Comparison of ENCODE assay signal across 36 mouse cellular contexts in genomic region chr7:5109301-5109700, GRCm38 (mm10). TPM values are rescaled to one million over a fixed set of nuclear protein-coding genes. Genes with fewer than 3 reads are reported as not detected.
DNase-seq lines count a peak whose midpoint lies in the region; ATAC-seq lines count a peak whose summit lies in the region.
"Had no signal": no experiment of that assay in that cellular context is flagged by ENCODE, and none has a peak within 500 bp of the region (broad histone marks: within the 10 kb centered on the region; RNA-seq: fewer than 3 reads in every experiment).

No protein-coding gene starts in this region.

- ATAC-seq in heart, embryonic 11.5 days (replicated peaks; ENCODE audit: insufficient number of reproducible peaks, low FRiP score, low TSS enrichment), result no peak
- ATAC-seq in forebrain, embryonic 13.5 days, result no peak
- ATAC-seq: activated CD4-positive, CD25-positive, alpha-beta regulatory T cell, adult 4 months; forebrain, embryonic 16.5 days; Patski had no signal

- H3K4me3 ChIP-seq in heart, embryonic 11.5 days (ENCODE audit: low read depth, low read length), result no peak overlapping the region
- H3K4me3 ChIP-seq in forebrain, embryonic 13.5 days, result no peak overlapping the region
- H3K4me3 ChIP-seq: embryonic facial prominence, embryonic 12.5 days; embryonic facial prominence, embryonic 15.5 days; forebrain, embryonic 12.5 days; gastrocnemius, adult 2 months; heart, embryonic 13.5 days; hindbrain, embryonic 15.5 days had no signal

- peak; percentile 18 for DNase-seq in heart, adult 11 months
- DNase-seq in testis, postnatal 10 days (ENCODE audit: low spot score), result peak; percentile 11
- DNase-seq in testis, postnatal 14 days (ENCODE audit: low spot score), result no peak
- DNase-seq in R1 (ENCODE audit: low read depth, low spot score), result peak; percentile 78
- no peak for DNase-seq in embryo, embryonic 9.5 days (ENCODE audit: extremely low spot score)
- DNase-seq: adrenal gland, adult 8-10 months; adrenal gland, postnatal 25 days; B cell, adult 2 months; cerebellum, adult 11-12 months; cerebellum, adult 8-10 months; cerebellum, postnatal 10 days; cerebellum, postnatal 36 days; gastrocnemius, adult 2 months; gastrocnemius, postnatal 14 days; heart, adult 18-20 months; heart, postnatal 14 days; heart, postnatal 4 days; kidney, adult 18-20 months had no signal

- H3K4me1 ChIP-seq in heart, embryonic 11.5 days (ENCODE audit: control insufficient read depth, insufficient read depth, low read length), result no peaks in the 10 kb centered on the region
- H3K4me1 ChIP-seq in forebrain, embryonic 13.5 days, result no peaks in the 10 kb centered on the region
- H3K4me1 ChIP-seq: embryonic facial prominence, embryonic 12.5 days; forebrain, embryonic 12.5 days; heart, embryonic 13.5 days; hindbrain, embryonic 15.5 days had no signal

- H3K36me3 ChIP-seq in heart, embryonic 11.5 days (ENCODE audit: control insufficient read depth, insufficient read depth, low read length), result no peaks in the 10 kb centered on the region
- H3K36me3 ChIP-seq in forebrain, embryonic 13.5 days (ENCODE audit: poor library complexity, severe bottlenecking), result no peaks in the 10 kb centered on the region
- H3K36me3 ChIP-seq: embryonic facial prominence, embryonic 12.5 days; embryonic facial prominence, embryonic 15.5 days; forebrain, embryonic 12.5 days; G1E; heart, embryonic 13.5 days; hindbrain, embryonic 15.5 days had no signal

- no peak overlapping the region for H3K27ac ChIP-seq in heart, embryonic 11.5 days (ENCODE audit: low read depth, low read length)
- no peak overlapping the region for H3K27ac ChIP-seq in forebrain, embryonic 13.5 days
- H3K27ac ChIP-seq: embryonic facial prominence, embryonic 12.5 days; embryonic facial prominence, embryonic 15.5 days; forebrain, embryonic 12.5 days; gastrocnemius, adult 2 months; heart, embryonic 13.5 days; hindbrain, embryonic 15.5 days had no signal

- no peaks in the 10 kb centered on the region for H3K27me3 ChIP-seq in heart, embryonic 11.5 days (ENCODE audit: control insufficient read depth, insufficient read depth, low read length)
- no peaks in the 10 kb centered on the region for H3K27me3 ChIP-seq in forebrain, embryonic 13.5 days
- H3K27me3 ChIP-seq: CH12.LX; embryonic facial prominence, embryonic 12.5 days; embryonic facial prominence, embryonic 15.5 days; forebrain, embryonic 12.5 days; heart, embryonic 13.5 days; hindbrain, embryonic 15.5 days; Patski had no signal

- no peaks in the 10 kb centered on the region for H3K9me3 ChIP-seq in heart, embryonic 11.5 days (replicated peaks; ENCODE audit: control insufficient read depth, low read length)
- no peaks in the 10 kb centered on the region; the same call in 1 of the 2 replicates for H3K9me3 ChIP-seq in forebrain, embryonic 13.5 days (replicated peaks)
- H3K9me3 ChIP-seq: embryonic facial prominence, embryonic 12.5 days; embryonic facial prominence, embryonic 15.5 days; forebrain, embryonic 12.5 days; G1E; hindbrain, embryonic 15.5 days had no signal

- 78% methylated on average over 8 of the region's 8 CpGs for WGBS in heart, embryonic 11.5 days (ENCODE audit: insufficient replicate concordance)
- WGBS in forebrain, embryonic 13.5 days, result 86% methylated on average over 8 of the region's 8 CpGs

- no peak overlapping the region for H3K4me2 ChIP-seq in heart, embryonic 11.5 days
- H3K4me2 ChIP-seq in forebrain, embryonic 13.5 days, result no peak overlapping the region
- H3K4me2 ChIP-seq: embryonic facial prominence, embryonic 12.5 days; embryonic facial prominence, embryonic 15.5 days; forebrain, embryonic 12.5 days; heart, embryonic 13.5 days; hindbrain, embryonic 15.5 days had no signal

- H3K9ac ChIP-seq in heart, embryonic 11.5 days (ENCODE audit: low read depth, low read length), result no peak overlapping the region
- H3K9ac ChIP-seq in forebrain, embryonic 13.5 days, result no peak overlapping the region
- H3K9ac ChIP-seq: embryonic facial prominence, embryonic 12.5 days; embryonic facial prominence, embryonic 15.5 days; forebrain, embryonic 12.5 days; heart, embryonic 13.5 days; hindbrain, embryonic 15.5 days had no signal

RNA-seq across cellular contexts. Expression of gene Rfpl4, which starts 7.4 kb away (rescaled TPM):
- polyA plus RNA-seq in heart, embryonic 11.5 days (2014; fragmentation: Nextera tagmentation; extraction: Ambion mirVana), result not detected in 2 replicates
- polyA plus RNA-seq in forebrain, embryonic 13.5 days (2015; fragmentation: Nextera tagmentation; extraction: Ambion mirVana), result not detected in 2 replicates
- polyA plus RNA-seq: activated CD4-positive, CD25-positive, alpha-beta regulatory T cell, adult 4 months; brain, embryonic 14.5 days; cortical plate, adult 2 months; embryonic facial prominence, embryonic 12.5 days; embryonic facial prominence, embryonic 15.5 days; forebrain, embryonic 12.5 days; frontal cortex, adult 2 months; G1E; heart, embryonic 16.5 days; hindbrain, embryonic 11.5 days; hindbrain, embryonic 15.5 days; intestine, embryonic 14.5 days; Patski had no signal

RNA-seq across cellular contexts. Expression of gene Rasl2-9, which starts 16.4 kb away (rescaled TPM):
- polyA plus RNA-seq in heart, embryonic 11.5 days (2014; fragmentation: Nextera tagmentation; extraction: Ambion mirVana), result 1.3 and 1.8 TPM in 2 replicates
- polyA plus RNA-seq in forebrain, embryonic 13.5 days (2015; fragmentation: Nextera tagmentation; extraction: Ambion mirVana), result 0.29 and 0.30 TPM in 2 replicates
- polyA plus RNA-seq: forebrain, embryonic 16.5 days had no signal

RNA-seq across cellular contexts. Expression of gene Epn1, which starts 29.3 kb away (rescaled TPM):
- polyA plus RNA-seq in heart, embryonic 11.5 days (2014; fragmentation: Nextera tagmentation; extraction: Ambion mirVana), result 47.0 and 48.1 TPM in 2 replicates
- 60.5 and 68.9 TPM in 2 replicates for polyA plus RNA-seq in forebrain, embryonic 13.5 days (2015; fragmentation: Nextera tagmentation; extraction: Ambion mirVana)

RNA-seq across cellular contexts. Expression of gene Vmn1r55, which starts 40.2 kb away (rescaled TPM):
- polyA plus RNA-seq in heart, embryonic 11.5 days (2014; fragmentation: Nextera tagmentation; extraction: Ambion mirVana), result not detected in 2 replicates
- polyA plus RNA-seq in forebrain, embryonic 13.5 days (2015; fragmentation: Nextera tagmentation; extraction: Ambion mirVana), result not detected in 2 replicates
- polyA plus RNA-seq: brain, embryonic 14.5 days; cortical plate, adult 2 months; embryonic facial prominence, embryonic 12.5 days; embryonic facial prominence, embryonic 15.5 days; forebrain, embryonic 12.5 days; forebrain, embryonic 16.5 days; frontal cortex, adult 2 months; G1E; hindbrain, embryonic 15.5 days; intestine, embryonic 14.5 days had no signal

RNA-seq across cellular contexts. Expression of gene U2af2, which starts 47.4 kb away (rescaled TPM):
- polyA plus RNA-seq in heart, embryonic 11.5 days (2014; fragmentation: Nextera tagmentation; extraction: Ambion mirVana), result 84.0 and 85.5 TPM in 2 replicates
- polyA plus RNA-seq in forebrain, embryonic 13.5 days (2015; fragmentation: Nextera tagmentation; extraction: Ambion mirVana), result 149 and 152 TPM in 2 replicates

Comparison
In these comparisons a context has a peak if more than half of its experiments do, and no peak if none do; other contexts are left out.
1. DNase-seq: peak in heart, adult 11 months (single experiment), testis, postnatal 10 days (single experiment) and R1 (single experiment); none in testis, postnatal 14 days (single experiment) and embryo, embryonic 9.5 days (single experiment).